Mouse (Mus musculus): Measurements from ENCODE around the gene Rhov. TPM values are rescaled to one million over a fixed set of nuclear protein-coding genes. Genes with fewer than 3 reads are reported as not detected.
A peak's percentile ranks its signal among the peaks of the same experiment; 100 is the strongest.

The Rhov gene
- polyA plus RNA-seq, 1 experiment from 2014 or later, result 0.44 TPM

DNA sequence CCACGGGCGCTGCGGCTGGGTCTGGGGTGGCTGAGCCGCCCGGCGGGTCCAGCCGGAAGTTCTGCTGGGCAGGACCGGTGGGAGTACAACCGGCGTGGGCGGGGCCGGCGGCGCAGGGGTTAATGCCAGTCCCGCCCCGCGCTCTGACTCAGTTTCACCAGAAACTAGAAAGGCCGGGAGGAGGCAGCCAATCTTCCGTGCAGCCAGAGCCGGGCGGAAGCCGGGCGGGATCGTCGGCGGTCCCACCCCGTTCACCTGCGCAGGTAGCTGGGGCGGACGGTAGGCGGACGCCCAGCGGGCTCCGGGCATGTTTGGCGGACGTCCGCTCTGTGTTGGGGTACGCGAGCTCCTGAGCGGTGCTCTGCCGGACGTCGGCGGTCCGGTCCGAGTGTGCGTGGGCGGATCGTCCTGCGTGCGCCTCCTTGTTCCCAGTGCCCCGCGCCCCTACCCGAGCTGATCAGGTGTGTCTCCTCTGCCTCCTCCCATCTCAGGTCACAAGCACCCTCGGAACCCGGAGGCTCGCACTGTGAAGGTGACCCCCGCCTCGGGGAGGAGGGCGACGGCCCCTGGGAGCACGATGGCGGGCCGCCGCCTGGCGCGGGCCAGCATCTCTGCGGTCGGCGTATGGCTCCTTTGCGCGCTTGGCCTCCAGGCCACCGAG is 33.7 kb downstream of the Rhov start, which contains the start of gene Spint1:
Gene Spint1, plus strand, starts transcription at position 153 of the 661 bp plus-strand sequence.
- under 1% methylated on average over 73 of the region's 73 CpGs for WGBS
- Histone ChIP-seq H3K27me3 (peaks cover 77% of the 10 kb centered on the region), H3K9ac (peak within 1 kb of the TSS; percentile 35; the same call in 1 of the 2 replicates), H3K36me3 (no peaks in the 10 kb centered on the region), H3K4me2 (peak within 1 kb of the TSS; percentile 76), H3K27ac (no peak within 1 kb of the TSS), H3K4me1 (replicated peaks) (peaks cover 12% of the 10 kb centered on the region), H3K9me3 (replicated peaks) (no peaks in the 10 kb centered on the region), H3K4me3 (peak within 1 kb of the TSS; percentile 50)
- no peak for ATAC-seq (replicated peaks; ENCODE audit: insufficient number of reproducible peaks, insufficient read depth, low FRiP score, low read depth)

- ATAC-seq (replicated peaks; ENCODE audit: insufficient number of reproducible peaks, insufficient read depth, low FRiP score, low read depth), result no peak
- no peak overlapping the region for H3K27ac ChIP-seq
- WGBS, result 10% methylated on average over 25 of the region's 25 CpGs
- H3K4me1 ChIP-seq (replicated peaks), result peaks cover 12% of the 10 kb centered on the region
- H3K4me2 ChIP-seq, result peak overlapping the region; percentile 76
- no peaks in the 10 kb centered on the region for H3K9me3 ChIP-seq (replicated peaks)
- H3K9ac ChIP-seq, result peak overlapping the region; percentile 35; the same call in 1 of the 2 replicates
- H3K36me3 ChIP-seq, result no peaks in the 10 kb centered on the region
- H3K4me3 ChIP-seq, result peak overlapping the region; percentile 50
- peaks cover 72% of the 10 kb centered on the region for H3K27me3 ChIP-seq
Observed at GRCm38 (mm10) chr2:119236682-119237209, 34.3 kb downstream of the Rhov start.

DNA sequence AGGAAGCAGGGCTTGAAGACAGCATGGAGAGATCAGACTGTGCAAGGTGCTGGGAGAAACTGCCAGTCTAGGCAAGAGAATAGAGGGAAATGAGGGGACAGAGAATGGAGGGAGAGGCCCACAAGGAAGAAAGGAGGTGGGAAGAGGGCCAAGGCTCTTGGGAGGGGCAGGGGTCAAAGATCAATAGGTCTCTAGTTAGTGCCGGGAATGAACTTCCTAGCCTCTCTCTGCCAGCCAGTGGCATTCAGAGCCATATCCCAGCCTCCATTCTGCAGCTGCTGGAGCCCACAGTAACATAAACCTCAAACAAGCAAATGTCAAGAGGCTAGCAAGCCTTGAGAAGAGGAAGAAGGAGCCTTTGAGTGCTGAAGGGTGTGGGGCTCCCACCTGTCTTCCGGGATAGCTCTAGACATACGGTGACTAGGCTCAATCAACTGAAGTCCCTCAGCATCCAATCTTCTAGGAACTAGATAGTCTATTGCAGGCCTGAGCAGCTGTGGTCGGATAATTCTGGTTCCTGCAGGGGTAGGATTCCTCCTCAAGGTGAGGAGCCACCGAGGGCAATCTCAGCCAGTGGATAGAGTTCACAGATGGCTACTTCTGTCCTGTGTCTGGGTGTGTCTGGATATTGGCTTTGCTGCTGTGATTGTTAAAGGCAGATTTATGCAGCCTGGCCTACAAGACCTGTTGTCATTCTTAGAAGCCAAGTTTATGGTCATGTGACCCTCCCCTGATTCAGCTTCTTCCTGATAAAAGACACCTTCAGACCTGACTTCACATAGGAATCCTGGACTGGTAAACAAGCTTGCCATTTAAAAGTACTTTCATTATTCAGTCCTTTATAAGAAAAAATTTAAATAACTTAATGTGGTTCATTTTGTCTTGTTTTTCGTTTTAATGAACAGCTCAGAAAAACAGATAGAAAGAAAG is 41.0 kb downstream of the Rhov start, which contains the start of gene Ppp1r14d:
Gene Ppp1r14d, minus strand, starts transcription at position 132 of the 930 bp plus-strand sequence.
- no peaks in the 10 kb centered on the region for H3K36me3 ChIP-seq
- no peaks in the 10 kb centered on the region for H3K4me1 ChIP-seq (replicated peaks)
- no peaks in the 10 kb centered on the region for H3K9me3 ChIP-seq (replicated peaks)
- peaks cover 20% of the 10 kb centered on the region for H3K27me3 ChIP-seq
- no peak within 1 kb of the TSS for H3K9ac ChIP-seq
- no peak within 1 kb of the TSS for H3K27ac ChIP-seq
- no peak for ATAC-seq (replicated peaks; ENCODE audit: insufficient number of reproducible peaks, insufficient read depth, low FRiP score, low read depth)
- H3K4me3 ChIP-seq, result no peak within 1 kb of the TSS
- no peak within 1 kb of the TSS for H3K4me2 ChIP-seq
- WGBS, result 75% methylated on average over 6 of the region's 6 CpGs

Other genes with a start within 250 kb of the Rhov start
- 16.8 and 17.7 TPM in 2 replicates for gene Ccdc32, start 241.9 kb downstream of the Rhov start, polyA plus RNA-seq (2015; fragmentation: Nextera tagmentation; extraction: Ambion mirVana)
- 2.9 and 3.8 TPM in 2 replicates for gene Rpusd2, start 236.5 kb downstream of the Rhov start, polyA plus RNA-seq (2015; fragmentation: Nextera tagmentation; extraction: Ambion mirVana)
- gene Knl1, start 224.2 kb downstream of the Rhov start, polyA plus RNA-seq (2015; fragmentation: Nextera tagmentation; extraction: Ambion mirVana), result 31.3 and 36.2 TPM in 2 replicates
- gene Rad51, start 158.5 kb downstream of the Rhov start, polyA plus RNA-seq (2015; fragmentation: Nextera tagmentation; extraction: Ambion mirVana), result 21.8 and 28.0 TPM in 2 replicates
- 23.0 and 26.2 TPM in 2 replicates for gene Rmdn3, start 114.2 kb downstream of the Rhov start, polyA plus RNA-seq (2015; fragmentation: Nextera tagmentation; extraction: Ambion mirVana)
- gene Gchfr, start 103.5 kb downstream of the Rhov start, polyA plus RNA-seq (2015; fragmentation: Nextera tagmentation; extraction: Ambion mirVana), result 4.5 and 5.9 TPM in 2 replicates
- 0.29 and 0.34 TPM in 2 replicates for gene Gm14137, start 96.8 kb downstream of the Rhov start, polyA plus RNA-seq (2015; fragmentation: Nextera tagmentation; extraction: Ambion mirVana)
- 29.7 and 36.3 TPM in 2 replicates for gene Zfyve19, start 62.7 kb downstream of the Rhov start, polyA plus RNA-seq (2015; fragmentation: Nextera tagmentation; extraction: Ambion mirVana)
- gene Dnajc17, start 62.5 kb downstream of the Rhov start, polyA plus RNA-seq (2015; fragmentation: Nextera tagmentation; extraction: Ambion mirVana), result 12.4 and 12.5 TPM in 2 replicates
- gene Ppp1r14d, start 41.4 kb downstream of the Rhov start, polyA plus RNA-seq (2015; fragmentation: Nextera tagmentation; extraction: Ambion mirVana), result not detected in 2 replicates
- 1.2 and 5.6 TPM in 2 replicates for gene Spint1, start 33.9 kb downstream of the Rhov start, polyA plus RNA-seq (2015; fragmentation: Nextera tagmentation; extraction: Ambion mirVana)
- 10.3 and 14.7 TPM in 2 replicates for gene Vps18, start 17.5 kb upstream of the Rhov start, polyA plus RNA-seq (2015; fragmentation: Nextera tagmentation; extraction: Ambion mirVana)
- gene Dll4, start 54.5 kb upstream of the Rhov start, polyA plus RNA-seq (2015; fragmentation: Nextera tagmentation; extraction: Ambion mirVana), result 9.2 and 14.2 TPM in 2 replicates
- gene Chac1, start 80.0 kb upstream of the Rhov start, polyA plus RNA-seq (2015; fragmentation: Nextera tagmentation; extraction: Ambion mirVana), result 0.63 and 0.76 TPM in 2 replicates
- gene Ino80, start 206.4 kb upstream of the Rhov start, polyA plus RNA-seq (2015; fragmentation: Nextera tagmentation; extraction: Ambion mirVana), result 2.5 and 2.7 TPM in 2 replicates